Mouse (Mus musculus): ENCODE data around the gene Gm10717.
"Not testable (repeated sequence)": the region's sequence is repeated elsewhere in the genome, so short reads cannot be mapped to it uniquely, and the experiment has no call there.

- not testable (repeated sequence) for TF ChIP-seq CTCF (IDR thresholded peaks at IDR 0.05; ENCODE audit: control insufficient read depth, insufficient read depth, insufficient read length); USF1 (IDR thresholded peaks at IDR 0.05; ENCODE audit: low read depth); MAX (IDR thresholded peaks at IDR 0.05); CEBPB (IDR thresholded peaks at IDR 0.05; ENCODE audit: low read depth); MYOG (IDR thresholded peaks at IDR 0.05; ENCODE audit: control insufficient read depth, extremely low read depth, insufficient read length); FOSL1 (IDR thresholded peaks at IDR 0.05; ENCODE audit: insufficient read depth, low read length, poor library complexity, severe bottlenecking)
Measured at GRCm38 (mm10) chr9:3012733-3013279, 12.4 kb upstream of the Gm10717 start, which contains the start of gene Gm10721.

Measured in C2C12 (cell line).